Mouse (Mus musculus) urinary bladder, postnatal 25 days (tissue): ENCODE measurements around the gene Lcorl.
A peak's percentile ranks its signal among the peaks of the same experiment; 100 is the strongest.
"Not testable (repeated sequence)": the region's sequence is repeated elsewhere in the genome, so short reads cannot be mapped to it uniquely, and the experiment has no call there.

Experiments
- DNase-seq: peaks from one replicate; pipeline ENCODE4 v3.0.0; 2022; ENCODE audit warnings: low spot score

The Lcorl gene

DNA sequence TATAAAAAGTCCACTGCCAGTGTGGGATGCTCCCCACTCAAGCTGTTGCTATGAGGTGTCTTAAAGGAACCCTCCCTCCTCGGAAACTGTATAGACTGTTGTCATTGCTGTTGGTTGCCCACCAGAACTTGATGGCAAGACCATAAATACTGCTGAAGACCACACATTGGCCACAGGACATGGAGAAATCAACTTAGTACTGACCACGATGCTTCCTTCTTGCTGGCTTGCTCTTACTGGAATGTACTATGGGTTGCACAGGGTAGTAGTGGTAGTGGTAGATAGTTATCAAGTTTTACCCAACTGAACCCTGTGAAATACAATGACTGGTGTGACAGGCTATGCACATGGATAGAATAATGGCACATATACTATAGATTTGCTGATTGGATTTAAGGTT lies 150.6 kb downstream of the Lcorl start:
- DNase-seq: no peak

DNA sequence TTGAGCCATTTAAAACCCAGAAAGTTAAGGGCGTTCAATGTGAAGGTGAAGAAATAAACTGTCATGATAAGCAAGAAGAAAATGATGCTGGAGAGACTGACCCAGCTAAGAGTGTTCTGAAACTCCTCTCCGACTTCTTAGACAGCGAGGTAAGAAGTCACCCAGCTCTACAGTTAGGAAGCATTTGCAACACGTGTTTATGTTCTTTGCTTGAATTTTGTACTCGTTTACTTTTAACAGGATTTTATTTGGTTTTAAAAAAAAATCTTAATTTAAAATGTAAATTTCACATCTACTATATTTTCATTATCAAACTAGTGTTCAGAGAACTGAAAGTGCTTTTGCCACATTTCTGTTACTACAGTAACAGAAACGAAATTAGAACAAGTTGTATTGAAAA lies 165.7 kb downstream of the Lcorl start:
- DNase-seq: no peak

GRCm38 (mm10) chr5:45690802-45691201 lies 166.6 kb downstream of the Lcorl start:
- DNase-seq: no peak

DNA sequence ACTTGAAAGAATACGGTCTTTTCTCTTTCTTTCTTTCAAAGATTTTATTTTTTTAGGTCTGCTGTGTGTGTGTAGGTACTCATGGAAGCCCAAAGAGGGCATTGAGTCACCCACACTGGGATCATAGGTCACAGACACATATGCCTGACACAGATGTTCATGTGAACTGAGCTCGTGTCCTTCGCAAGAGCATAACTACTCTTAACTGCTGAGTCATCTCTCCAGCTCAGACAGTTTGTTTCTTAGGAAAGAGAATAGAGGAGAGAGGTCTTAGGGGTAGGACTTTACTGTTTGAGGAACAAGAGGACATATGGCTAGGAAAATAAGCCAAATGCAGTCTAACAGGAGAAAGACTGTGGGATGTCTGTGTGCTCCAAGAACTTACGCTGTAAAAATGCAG lies 168.3 kb downstream of the Lcorl start:
- DNase-seq: no peak

DNA sequence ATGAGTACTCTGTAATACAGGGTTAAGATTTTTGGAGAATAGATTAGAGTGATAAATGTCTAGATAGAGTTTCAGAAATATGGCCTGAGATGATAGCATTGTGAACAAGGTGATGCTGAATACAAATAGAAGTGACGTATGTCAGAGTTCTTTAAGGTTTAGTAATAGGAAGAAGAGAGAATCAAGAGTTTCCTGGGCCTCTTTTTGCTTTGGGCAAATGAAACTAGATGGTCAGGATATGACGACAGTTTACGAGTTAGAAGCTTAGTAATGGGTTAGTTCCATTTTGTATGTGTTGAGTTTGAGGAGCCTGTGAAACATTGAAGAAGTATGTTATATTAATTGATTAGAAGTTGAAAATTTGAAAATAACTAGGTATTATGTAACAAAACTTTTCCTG lies 171.2 kb downstream of the Lcorl start:
- no peak for DNase-seq

- no peak for DNase-seq
These were observed 172.2 kb downstream of the Lcorl start for GRCm38 (mm10) chr5:45685243-45685642.

DNA sequence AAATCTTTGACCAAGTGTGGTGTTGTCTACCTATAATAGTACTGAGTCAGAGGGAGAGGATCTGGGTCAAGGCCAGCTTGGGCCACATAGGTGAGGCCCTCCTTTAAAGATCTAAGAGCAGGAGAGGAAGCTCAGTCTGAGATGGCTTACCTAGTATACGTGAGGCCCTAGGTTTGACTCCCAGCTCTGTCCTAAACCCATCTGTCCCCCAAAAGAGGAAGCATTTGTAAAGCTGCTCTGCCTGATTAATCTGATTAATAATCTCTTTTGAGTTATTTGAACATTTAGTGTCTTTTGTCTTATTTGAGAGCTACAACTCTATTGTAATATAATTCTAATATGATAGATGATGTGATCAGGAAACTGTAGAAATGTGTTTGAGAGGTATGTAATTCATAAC lies 174.0 kb downstream of the Lcorl start:
- DNase-seq: no peak

- DNase-seq: no peak
These were observed 177.5 kb downstream of the Lcorl start for GRCm38 (mm10) chr5:45679955-45680354.

GRCm38 (mm10) chr5:45677639-45678038 lies 179.8 kb downstream of the Lcorl start:
- no peak for DNase-seq

DNA sequence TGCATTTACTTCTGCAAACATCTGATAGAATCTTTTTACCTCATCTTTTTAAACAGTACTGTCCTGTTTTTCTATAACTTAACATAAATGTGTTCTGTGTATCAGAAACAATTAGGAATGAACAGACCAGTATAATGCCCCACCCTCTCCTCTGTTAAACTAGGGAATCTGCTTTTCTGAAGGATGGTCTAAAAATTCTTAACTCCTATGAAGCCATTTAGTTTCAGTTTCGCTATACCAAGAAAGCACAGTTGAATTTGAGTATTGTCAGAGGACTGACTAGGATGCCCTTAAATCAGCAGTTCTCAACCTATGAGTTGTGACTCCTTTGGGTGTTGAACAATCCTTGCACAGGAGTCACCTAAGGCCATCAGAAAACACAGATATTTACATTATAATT lies 182.4 kb downstream of the Lcorl start:
- no peak for DNase-seq

DNA sequence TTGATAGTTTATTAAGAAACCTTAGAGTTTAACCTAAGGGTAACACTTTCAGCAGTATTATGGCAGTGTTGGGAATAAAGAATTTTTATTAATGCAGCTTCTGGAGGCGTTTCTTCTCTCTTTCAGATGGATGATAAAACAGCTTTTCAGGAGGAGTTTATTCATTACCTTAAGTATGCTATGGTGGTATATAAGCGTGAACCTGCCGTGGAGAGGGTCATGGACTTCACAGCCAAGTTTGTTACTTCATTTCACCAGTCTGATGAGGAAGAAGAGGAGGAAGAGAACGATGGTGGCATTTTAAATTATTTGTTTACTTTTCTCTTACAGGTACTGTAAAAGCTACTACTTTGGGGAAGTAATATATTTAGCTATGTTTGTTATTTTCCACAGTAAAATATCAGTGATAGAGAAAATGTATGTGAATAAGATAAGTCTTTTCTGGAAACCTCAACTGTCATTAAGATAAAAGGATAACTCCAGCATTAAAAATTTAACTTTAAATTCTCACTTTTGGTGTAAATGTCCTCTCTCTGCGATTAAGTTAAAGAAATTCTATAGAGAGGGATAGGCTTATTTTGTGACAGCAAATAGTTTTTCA lies 186.4 kb downstream of the Lcorl start:
- no peak for DNase-seq

DNA sequence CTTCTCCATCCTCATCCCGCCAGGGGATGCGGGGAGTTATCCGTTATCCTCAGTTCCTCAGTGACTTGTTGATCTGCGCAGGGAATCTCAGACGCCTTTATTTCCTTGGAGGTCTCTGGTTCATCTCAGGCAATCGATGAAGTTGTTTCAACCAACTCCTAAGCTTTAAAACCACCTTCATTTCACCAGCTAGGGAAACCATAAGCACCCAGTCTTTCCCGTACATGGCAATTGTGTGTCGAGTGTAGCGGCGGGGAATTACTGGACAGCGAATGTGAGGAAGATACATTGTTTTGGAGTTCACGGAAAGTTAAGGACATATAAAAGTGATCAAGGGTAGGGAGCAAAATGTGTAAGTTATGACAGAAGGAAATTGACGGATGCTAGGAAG lies 187.1 kb downstream of the Lcorl start:
- no peak for DNase-seq

DNA sequence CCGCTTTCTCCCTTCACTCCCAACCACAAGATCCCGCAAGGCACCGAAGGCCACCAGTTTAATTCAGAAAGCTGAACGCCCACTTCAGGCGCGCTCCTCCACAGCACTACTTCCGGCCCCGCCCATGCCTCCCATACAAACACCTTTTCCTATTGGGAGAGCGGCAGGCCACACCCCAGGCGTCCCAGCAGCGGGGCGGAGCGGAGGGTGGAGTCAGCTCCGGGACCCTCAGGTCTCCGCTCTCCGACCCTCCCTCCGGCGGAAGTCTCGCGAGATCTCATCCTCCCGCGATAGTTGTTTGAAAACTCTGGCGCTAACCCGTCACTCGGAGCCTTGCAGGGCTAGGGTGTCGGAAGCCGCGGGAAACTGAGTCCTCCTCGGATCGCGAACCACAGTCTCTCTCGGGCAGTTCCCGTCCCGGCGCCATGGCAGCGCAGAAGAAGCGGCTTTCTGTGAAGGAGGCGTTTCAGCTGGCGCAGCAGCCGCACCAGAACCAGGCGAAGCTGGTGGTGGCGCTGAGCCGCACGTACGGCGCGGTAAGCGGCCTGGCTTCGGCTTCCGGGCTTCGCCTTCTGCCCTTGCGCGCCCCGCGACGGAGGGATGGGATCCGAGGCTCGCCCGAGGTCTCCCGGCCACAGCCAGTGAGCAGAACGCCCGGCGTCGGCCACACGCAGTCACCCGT lies 187.7 kb downstream of the Lcorl start, which contains the start of gene Ncapg:
Gene Ncapg (plus strand): TSS at position 322 of the 682 bp plus-strand sequence.
- DNase-seq: peak; percentile 100

GRCm38 (mm10) chr5:45669234-45669597 lies 188.2 kb downstream of the Lcorl start:
- DNase-seq: no peak

DNA sequence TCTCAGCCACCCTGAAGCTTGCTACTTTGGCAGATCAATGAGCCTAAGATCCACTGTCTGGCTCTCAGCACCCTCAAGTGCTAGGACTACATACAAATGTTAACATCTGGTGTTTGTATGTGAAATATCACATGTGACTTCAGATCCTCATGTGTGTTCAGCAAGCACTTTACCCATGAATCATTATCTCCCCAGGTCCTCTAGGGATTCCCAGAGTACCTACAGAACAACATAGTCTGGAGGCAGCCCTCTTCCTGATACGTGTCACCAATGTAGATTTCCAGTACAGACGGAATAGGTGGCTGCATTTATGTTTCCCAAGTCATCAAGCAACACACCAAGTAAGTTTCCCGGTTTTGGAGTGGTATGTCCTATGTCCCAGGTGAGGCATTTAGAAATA lies 188.6 kb downstream of the Lcorl start:
- DNase-seq: no peak

DNA sequence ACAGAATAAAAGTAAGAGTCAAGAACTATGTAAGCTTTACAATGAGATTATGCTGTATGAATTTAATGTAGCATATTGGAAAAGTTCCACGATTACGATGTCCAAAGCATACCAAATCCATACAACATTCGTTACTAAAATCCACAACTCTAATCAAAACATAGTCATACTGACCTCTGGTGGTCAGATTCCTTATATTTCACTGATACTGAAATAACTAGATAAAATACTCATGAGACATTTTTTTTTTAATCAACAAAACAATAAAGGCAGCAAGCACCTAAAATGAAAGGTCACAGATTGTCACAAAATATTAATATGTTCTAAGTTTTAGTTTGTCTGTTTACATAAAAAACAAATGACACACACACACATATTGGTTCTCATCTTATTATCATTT lies 189.1 kb downstream of the Lcorl start:
- no peak for DNase-seq

GRCm38 (mm10) chr5:45658406-45658805 lies 199.0 kb downstream of the Lcorl start:
- not testable (repeated sequence) for DNase-seq

- no peak for DNase-seq
These were observed 206.2 kb downstream of the Lcorl start for GRCm38 (mm10) chr5:45651026-45651703.
